Mouse (Mus musculus) gastrocnemius, postnatal 10 days (tissue): ENCODE data around the gene 1700020D05Rik. TPM values are rescaled to one million over a fixed set of nuclear protein-coding genes. Genes with fewer than 3 reads are reported as not detected.

Experiments used
- total RNA-seq, 2 experiments: library from RNA; stranded (reverse); gene quantifications; 2 replicates each; pipeline ENCODE4 v1.2.3; 2021

Gene 1700020D05Rik
- total RNA-seq, 2 experiments from 2014 or later, result 0.47 to 1.4 TPM

Other genes starting within 250 kb of the 1700020D05Rik start
- gene Pacs1, start 230.7 kb downstream of the 1700020D05Rik start, total RNA-seq, result 10 to 100 TPM; 10.3 to 11.1 TPM
- 10 to 100 TPM; 81.9 to 88.6 TPM for gene Sf3b2, start 208.3 kb downstream of the 1700020D05Rik start, total RNA-seq
- under 1 TPM; 0.28 to 0.47 TPM for gene Gal3st3, start 205.5 kb downstream of the 1700020D05Rik start, total RNA-seq
- gene Catsper1, start 168.0 kb downstream of the 1700020D05Rik start, total RNA-seq, result not detected
- gene Cst6, start 154.2 kb downstream of the 1700020D05Rik start, total RNA-seq, result 1 to 10 TPM; 1.8 to 1.9 TPM
- gene Eif1ad, start 137.0 kb downstream of the 1700020D05Rik start, total RNA-seq, result 10 to 100 TPM; 14.0 to 15.6 TPM
- gene Banf1, start 136.6 kb downstream of the 1700020D05Rik start, total RNA-seq, result 100 to 1,000 TPM; 128 to 150 TPM
- 10 to 100 TPM; 39.8 to 45.4 TPM for gene Sart1, start 115.1 kb downstream of the 1700020D05Rik start, total RNA-seq
- under 1 TPM in 1 of 2 experiments, not detected in 1; 0.23 TPM for gene Tsga10ip, start 101.3 kb downstream of the 1700020D05Rik start, total RNA-seq
- gene Drap1, start 78.8 kb downstream of the 1700020D05Rik start, total RNA-seq, result 100 to 1,000 TPM; 513 to 561 TPM
- 10 to 100 TPM; 47.8 to 50.5 TPM for gene AI837181, start 78.6 kb downstream of the 1700020D05Rik start, total RNA-seq
- gene Fosl1, start 56.2 kb downstream of the 1700020D05Rik start, total RNA-seq, result not detected
- gene Ccdc85b, start 45.9 kb downstream of the 1700020D05Rik start, total RNA-seq, result 1 to 10 TPM; 8.2 to 9.1 TPM
- 10 to 100 TPM; 53.2 to 54.6 TPM for gene Fibp, start 43.2 kb downstream of the 1700020D05Rik start, total RNA-seq
- gene Ctsw, start 35.3 kb downstream of the 1700020D05Rik start, total RNA-seq, result under 1 TPM in 1 of 2 experiments, not detected in 1; 0.50 TPM
- 10 to 100 TPM; 29.9 to 42.9 TPM for gene Efemp2, start 29.8 kb downstream of the 1700020D05Rik start, total RNA-seq
- gene Mus81, start 15.4 kb downstream of the 1700020D05Rik start, total RNA-seq, result 10 to 100 TPM; 24.7 to 29.9 TPM
- 100 to 1,000 TPM; 305 to 378 TPM for gene Cfl1, start 13.3 kb downstream of the 1700020D05Rik start, total RNA-seq
- 1 to 10 TPM; 5.1 to 7.2 TPM for gene Snx32, start 6.8 kb upstream of the 1700020D05Rik start, total RNA-seq
- gene Ovol1, start 56.9 kb upstream of the 1700020D05Rik start, total RNA-seq, result not detected
- gene Ap5b1, start 64.2 kb upstream of the 1700020D05Rik start, total RNA-seq, result 1 to 10 TPM; 1.6 to 2.7 TPM
- 10 to 100 TPM; 44.9 to 50.4 TPM for gene Rnaseh2c, start 98.1 kb upstream of the 1700020D05Rik start, total RNA-seq
- gene Kat5, start 106.5 kb upstream of the 1700020D05Rik start, total RNA-seq, result 10 to 100 TPM; 31.6 to 39.9 TPM
- 10 to 100 TPM; 20.0 to 28.8 TPM for gene Rela, start 133.7 kb upstream of the 1700020D05Rik start, total RNA-seq
- 10 to 100 TPM; 25.5 to 36.6 TPM for gene Sipa1, start 159.9 kb upstream of the 1700020D05Rik start, total RNA-seq
- 10 to 100 TPM; 19.3 to 25.0 TPM for gene Map3k11, start 185.0 kb upstream of the 1700020D05Rik start, total RNA-seq
- 10 to 100 TPM; 19.5 to 32.5 TPM for gene Pcnx3, start 185.1 kb upstream of the 1700020D05Rik start, total RNA-seq
- gene Kcnk7, start 200.6 kb upstream of the 1700020D05Rik start, total RNA-seq, result not detected
- gene Ehbp1l1, start 222.5 kb upstream of the 1700020D05Rik start, total RNA-seq, result 100 to 1,000 TPM; 280 to 285 TPM
- 10 to 100 TPM; 43.1 to 44.9 TPM for gene Fam89b, start 225.9 kb upstream of the 1700020D05Rik start, total RNA-seq
- gene Ltbp3, start 237.1 kb upstream of the 1700020D05Rik start, total RNA-seq, result 100 to 1,000 TPM in 1 of 2 experiments, 10 to 100 TPM in 1; 88.0 to 113 TPM